8 mouse cellular contexts compared by ENCODE assay signal in the genomic region with DNA sequence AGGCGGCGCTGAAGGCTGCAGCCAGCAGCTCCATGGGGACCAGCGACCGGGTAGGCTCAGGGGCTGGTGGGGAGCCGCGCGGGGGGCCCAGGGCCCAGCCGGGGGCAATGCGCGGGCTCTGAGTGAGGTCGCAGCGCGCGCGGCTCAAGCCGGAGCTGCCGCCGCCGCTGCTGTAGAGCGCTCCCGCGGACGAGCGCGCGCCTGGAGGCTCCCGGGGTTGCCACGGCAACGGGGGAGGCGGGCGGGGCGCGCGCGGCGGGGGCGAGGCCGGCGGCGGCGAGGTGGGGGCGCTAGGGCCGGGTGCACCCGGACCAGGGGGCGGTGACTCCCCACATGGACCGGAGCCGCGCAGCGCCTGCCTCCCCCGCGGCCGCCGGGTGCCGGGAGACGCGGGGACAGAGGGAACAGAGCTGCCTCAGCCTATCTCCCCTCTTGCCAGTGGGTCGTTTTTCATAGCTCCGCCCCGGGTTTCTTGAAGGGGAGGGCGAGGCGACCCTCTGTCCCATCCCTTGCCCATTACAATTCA. TPM values are rescaled to one million over a fixed set of nuclear protein-coding genes. Genes with fewer than 3 reads are reported as not detected.
DNase-seq lines count a peak whose midpoint lies in the region; ATAC-seq and TF ChIP-seq lines count a peak whose summit lies in the region.

No protein-coding gene starts in this region.

- peak overlapping the region; percentile 61 for H3K9ac ChIP-seq in embryonic facial prominence, embryonic 12.5 days
- peak overlapping the region; percentile 81 for H3K9ac ChIP-seq in hindbrain, embryonic 13.5 days
- peak overlapping the region; percentile 64 for H3K9ac ChIP-seq in limb, embryonic 12.5 days (replicated peaks)

- WGBS in embryonic facial prominence, embryonic 12.5 days: under 1% methylated on average over 56 of the region's 61 CpGs
- under 1% methylated on average over 27 of the region's 61 CpGs for WGBS in hindbrain, embryonic 13.5 days
- WGBS in limb, embryonic 12.5 days: under 1% methylated on average over 60 of the region's 61 CpGs

- peak; percentile 85 for ATAC-seq in embryonic facial prominence, embryonic 12.5 days (ENCODE audit: insufficient number of reproducible peaks, insufficient read depth, low FRiP score, low TSS enrichment)
- ATAC-seq in hindbrain, embryonic 13.5 days (ENCODE audit: low FRiP score): peak; percentile 90
- ATAC-seq in limb, embryonic 12.5 days (ENCODE audit: insufficient number of reproducible peaks, insufficient read depth, low FRiP score, low TSS enrichment, low read depth): peak; percentile 78

- H3K27ac ChIP-seq in gastrocnemius, adult 2 months: no peak overlapping the region
- H3K27ac ChIP-seq in embryonic facial prominence, embryonic 12.5 days: no peak overlapping the region
- H3K27ac ChIP-seq in hindbrain, embryonic 13.5 days: no peak overlapping the region
- no peak overlapping the region for H3K27ac ChIP-seq in limb, embryonic 12.5 days

- H3K4me3 ChIP-seq in gastrocnemius, adult 2 months: peak overlapping the region; percentile 79
- peak overlapping the region; percentile 69 for H3K4me3 ChIP-seq in embryonic facial prominence, embryonic 12.5 days
- H3K4me3 ChIP-seq in hindbrain, embryonic 13.5 days: peak overlapping the region; percentile 76
- H3K4me3 ChIP-seq in limb, embryonic 12.5 days (replicated peaks): peak overlapping the region; percentile 72

- H3K4me1 ChIP-seq in embryonic facial prominence, embryonic 12.5 days: peaks cover 13% of the 10 kb centered on the region
- H3K4me1 ChIP-seq in hindbrain, embryonic 13.5 days (replicated peaks): peaks cover 14% of the 10 kb centered on the region
- peaks cover 16% of the 10 kb centered on the region for H3K4me1 ChIP-seq in limb, embryonic 12.5 days (replicated peaks)

- TF ChIP-seq CTCF in gastrocnemius, adult 2 months (IDR thresholded peaks at IDR 0.05): no peak

- intact Hi-C loops in gastrocnemius, adult 2 months (cut with DNase I): no loop called here

- H3K36me3 ChIP-seq in embryonic facial prominence, embryonic 12.5 days: no peaks in the 10 kb centered on the region
- H3K36me3 ChIP-seq in hindbrain, embryonic 13.5 days: no peaks in the 10 kb centered on the region
- no peaks in the 10 kb centered on the region for H3K36me3 ChIP-seq in limb, embryonic 12.5 days

- peak; percentile 50 for DNase-seq in gastrocnemius, adult 2 months
- no peak for DNase-seq in gastrocnemius, adult 8-10 months (ENCODE audit: low spot score in 2 of 2)
- peak; percentile 68 for DNase-seq in ZHBTc4 (ENCODE audit: low read depth, low spot score)
- DNase-seq in neural tube, embryonic 10.5 days (ENCODE audit: extremely low spot score, low spot score): peak; percentile 54
- DNase-seq in thymus, postnatal 25 days: peak; percentile 18

- H3K27me3 ChIP-seq in embryonic facial prominence, embryonic 12.5 days: peaks cover 52% of the 10 kb centered on the region
- H3K27me3 ChIP-seq in hindbrain, embryonic 13.5 days: peaks cover 42% of the 10 kb centered on the region
- H3K27me3 ChIP-seq in limb, embryonic 12.5 days: peaks cover 64% of the 10 kb centered on the region

- peak overlapping the region; percentile 100 for H3K4me2 ChIP-seq in embryonic facial prominence, embryonic 12.5 days (replicated peaks)
- H3K4me2 ChIP-seq in hindbrain, embryonic 13.5 days: peak overlapping the region; percentile 94
- peak overlapping the region; percentile 99 for H3K4me2 ChIP-seq in limb, embryonic 12.5 days

- H3K9me3 ChIP-seq in embryonic facial prominence, embryonic 12.5 days: peaks cover 5% of the 10 kb centered on the region; the same call in 1 of the 2 replicates
- H3K9me3 ChIP-seq in hindbrain, embryonic 13.5 days: no peaks in the 10 kb centered on the region
- no peaks in the 10 kb centered on the region for H3K9me3 ChIP-seq in limb, embryonic 12.5 days

RNA-seq across cellular contexts. Expression of a gene that starts 0.5 kb away (rescaled TPM):
- 10 to 100 TPM in 1 of 2 experiments, 1 to 10 TPM in 1; 8.9 to 11.7 TPM for total RNA-seq in gastrocnemius, adult 2 months (2021)
- 10 to 100 TPM in 3 of 4 experiments, 1 to 10 TPM in 1; 8.7 to 15.9 (median 12.2) TPM for total RNA-seq in gastrocnemius, adult 8-10 months (2022)
- not detected in 2 replicates for polyA plus RNA-seq in embryonic facial prominence, embryonic 12.5 days (2016; fragmentation: Nextera tagmentation; extraction: Ambion mirVana)
- polyA plus RNA-seq in hindbrain, embryonic 13.5 days (2015; fragmentation: Nextera tagmentation; extraction: Ambion mirVana): 0.16 and 0.22 TPM in 2 replicates
- 0.18 TPM in 1 of 2 replicates, not detected in the other for polyA plus RNA-seq in limb, embryonic 12.5 days (2016; fragmentation: Nextera tagmentation; extraction: Ambion mirVana)

RNA-seq across cellular contexts. Expression of a gene that starts 40.2 kb away (rescaled TPM):
- total RNA-seq in gastrocnemius, adult 2 months (2021): not detected
- total RNA-seq in gastrocnemius, adult 8-10 months (2022): not detected
- polyA plus RNA-seq in embryonic facial prominence, embryonic 12.5 days (2016; fragmentation: Nextera tagmentation; extraction: Ambion mirVana): 0.78 and 1.1 TPM in 2 replicates
- 0.81 TPM in 1 of 2 replicates, not detected in the other for polyA plus RNA-seq in hindbrain, embryonic 13.5 days (2015; fragmentation: Nextera tagmentation; extraction: Ambion mirVana)
- 0.99 and 5.5 TPM in 2 replicates for polyA plus RNA-seq in limb, embryonic 12.5 days (2016; fragmentation: Nextera tagmentation; extraction: Ambion mirVana)

Comparison
In these comparisons a context has a peak if more than half of its experiments do, and no peak if none do; other contexts are left out.
1. DNase-seq: peak in gastrocnemius, adult 2 months (single experiment), ZHBTc4 (single experiment), neural tube, embryonic 10.5 days (single experiment) and thymus, postnatal 25 days (single experiment); none in gastrocnemius, adult 8-10 months (0 of 2).
2. Peak in every context shown above with its lines, with median percentiles within 50 percentile points of each other: H3K4me3 ChIP-seq, ATAC-seq, H3K4me2 ChIP-seq and H3K9ac ChIP-seq.